Mouse (Mus musculus) C2C12 (cell line): Measurements from ENCODE around the gene Gm28845. TPM values are rescaled to one million over a fixed set of nuclear protein-coding genes. Genes with fewer than 3 reads are reported as not detected.

Source experiments
- H3K27me3 ChIP-seq: one replicate; pipeline ENCODE4 v1.6.1; 2011; ENCODE audit not compliant: control insufficient read depth, insufficient read depth, insufficient read length
- H3K36me3 ChIP-seq: one replicate; pipeline ENCODE4 v1.6.1; 2011; ENCODE audit not compliant: control insufficient read depth, insufficient read depth
- H3K4me3 ChIP-seq: one replicate; pipeline ENCODE4 v1.5.1; 2011; ENCODE audit warnings: mild to moderate bottlenecking, control low read depth; ENCODE audit not compliant: poor library complexity, insufficient read depth, severe bottlenecking
- H3K79me2 ChIP-seq: one replicate; pipeline ENCODE4 v1.6.1; 2011; ENCODE audit not compliant: control insufficient read depth, insufficient read depth
- H3K79me3 ChIP-seq: one replicate; pipeline ENCODE4 v1.6.1; 2011; ENCODE audit warnings: low read depth, control low read depth
- H3ac ChIP-seq: one replicate; pipeline ENCODE3; 2011; ENCODE audit warnings: low read depth; ENCODE audit not compliant: control insufficient read depth, insufficient read length
- CEBPB ChIP-seq: IDR thresholded peaks from one replicate; pipeline ENCODE4 v1.6.1; 2011; ENCODE audit warnings: low read depth, mild to moderate bottlenecking, control low read depth, moderate library complexity
- CTCF ChIP-seq: IDR thresholded peaks from one replicate; pipeline ENCODE4 v1.5.1; 2011; ENCODE audit not compliant: control insufficient read depth, insufficient read depth, insufficient read length
- FOSL1 ChIP-seq: IDR thresholded peaks from one replicate; pipeline ENCODE4 v1.8.0; 2011; ENCODE audit warnings: mild to moderate bottlenecking, low read length; ENCODE audit not compliant: poor library complexity, insufficient read depth, severe bottlenecking
- MAX ChIP-seq: IDR thresholded peaks from one replicate; pipeline ENCODE4 v1.6.1; 2011; ENCODE audit warnings: mild to moderate bottlenecking, control low read depth
- MYOD1 ChIP-seq: IDR thresholded peaks from one replicate; pipeline ENCODE4 v1.6.1; 2011; ENCODE audit warnings: low read depth; ENCODE audit not compliant: control insufficient read depth, insufficient read length
- MYOG ChIP-seq: IDR thresholded peaks from one replicate; pipeline ENCODE4 v1.6.1; 2011; ENCODE audit not compliant: control insufficient read depth, insufficient read length; ENCODE audit errors: extremely low read depth
- USF1 ChIP-seq: IDR thresholded peaks from one replicate; pipeline ENCODE4 v1.6.1; 2011; ENCODE audit warnings: low read depth, mild to moderate bottlenecking, control low read depth, moderate library complexity
- polyA plus RNA-seq: library from polyadenylated mRNA; unstranded; fragments of >200 nt; fragmentation: generic; extraction: Trizol; gene quantifications from one replicate; pipeline ENCODE4 v1.2.1, GENCODE M21; 2012; ENCODE audit warnings: missing spikeins

Gene Gm28845
- polyA plus RNA-seq, 1 experiment, result not detected

- H3K79me2 ChIP-seq, result no peaks in the 10 kb centered on the region
These were observed 28.0 kb upstream of the Gm28845 start for GRCm38 (mm10) chr1:65147326-65147725.

DNA sequence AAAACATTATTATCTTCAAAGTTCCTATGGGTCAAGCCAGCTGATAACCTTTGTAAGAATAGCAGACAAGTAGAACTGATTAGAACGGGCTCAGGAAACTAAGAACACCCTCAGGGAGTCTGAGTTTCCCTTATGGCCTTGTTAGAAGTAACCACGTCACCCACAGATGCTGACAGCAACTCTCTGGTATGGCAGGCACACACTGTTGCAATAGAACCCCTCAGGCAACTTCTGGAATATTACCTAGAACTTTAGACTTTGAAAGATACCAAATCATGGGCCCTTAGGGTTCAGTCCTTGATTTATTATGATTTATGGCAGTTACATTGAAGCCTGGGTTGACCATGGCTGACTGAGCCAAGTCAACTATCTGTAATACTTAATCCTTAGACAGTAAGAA lies 27.2 kb upstream of the Gm28845 start:
- no peak for TF ChIP-seq MYOG
- TF ChIP-seq USF1, result no peak
- no peak for TF ChIP-seq MAX
- no peak for TF ChIP-seq FOSL1
- TF ChIP-seq CEBPB, result no peak
- TF ChIP-seq CTCF, result no peak
- TF ChIP-seq MYOD1, result no peak
- Histone ChIP-seq H3K4me3 (no peak overlapping the region), H3ac (no peak overlapping the region), H3K79me3 (no peaks in the 10 kb centered on the region), H3K79me2 (no peaks in the 10 kb centered on the region), H3K36me3 (no peaks in the 10 kb centered on the region), H3K27me3 (no peaks in the 10 kb centered on the region)

More at GRCm38 (mm10) chr1:65147326-65147725, 28.0 kb upstream of the Gm28845 start:
- Histone ChIP-seq H3ac (no peak overlapping the region), H3K36me3 (no peaks in the 10 kb centered on the region), H3K27me3 (no peaks in the 10 kb centered on the region), H3K79me3 (no peaks in the 10 kb centered on the region), H3K4me3 (no peak overlapping the region)
- TF ChIP-seq USF1, result no peak
- no peak for TF ChIP-seq FOSL1
- TF ChIP-seq MAX, result no peak
- TF ChIP-seq CEBPB, result no peak

GRCm38 (mm10) chr1:65144783-65145182 lies 25.4 kb upstream of the Gm28845 start:
- Histone ChIP-seq H3K27me3 (no peaks in the 10 kb centered on the region), H3K36me3 (no peaks in the 10 kb centered on the region), H3K79me2 (no peaks in the 10 kb centered on the region), H3ac (no peak overlapping the region), H3K79me3 (no peaks in the 10 kb centered on the region), H3K4me3 (no peak overlapping the region)
- TF ChIP-seq CEBPB (no peak), MAX (no peak), USF1 (no peak), CTCF (no peak), FOSL1 (no peak), MYOG (no peak), MYOD1 (no peak)

DNA sequence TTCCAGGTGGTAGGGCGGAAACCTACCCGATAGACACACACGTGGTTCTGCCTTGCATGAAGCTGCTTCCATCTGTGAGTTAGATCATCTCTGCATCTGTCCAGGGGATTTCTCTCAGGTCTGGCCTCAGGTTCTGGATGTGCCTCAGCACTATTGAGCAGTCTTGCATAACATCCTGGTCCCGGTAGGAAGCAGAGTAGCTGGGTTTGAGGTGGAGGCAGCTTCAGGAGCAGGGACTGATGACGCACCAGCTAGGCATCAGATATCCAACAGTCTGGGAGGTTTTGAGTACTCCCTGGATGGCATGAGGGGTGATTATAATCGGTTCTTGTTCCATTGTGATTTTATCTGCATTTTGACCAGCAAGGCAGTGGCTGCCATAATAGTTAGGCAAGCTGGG lies 18.2 kb upstream of the Gm28845 start:
- Histone ChIP-seq H3K27me3 (no peaks in the 10 kb centered on the region), H3K36me3 (no peaks in the 10 kb centered on the region), H3K79me3 (no peaks in the 10 kb centered on the region), H3K79me2 (no peaks in the 10 kb centered on the region), H3K4me3 (no peak overlapping the region), H3ac (no peak overlapping the region)
- TF ChIP-seq FOSL1 (no peak), USF1 (no peak), MYOG (no peak), MYOD1 (no peak), CEBPB (no peak), MAX (no peak), CTCF (no peak)

GRCm38 (mm10) chr1:65132833-65133232 lies 13.5 kb upstream of the Gm28845 start:
- H3K79me3 ChIP-seq, result no peaks in the 10 kb centered on the region
- H3K27me3 ChIP-seq, result no peaks in the 10 kb centered on the region
- H3K79me2 ChIP-seq, result no peaks in the 10 kb centered on the region
- H3K4me3 ChIP-seq, result no peak overlapping the region
- no peaks in the 10 kb centered on the region for H3K36me3 ChIP-seq
- peak; percentile 60 for TF ChIP-seq MYOD1
- TF ChIP-seq MAX, result no peak
- TF ChIP-seq CTCF, result no peak
- H3ac ChIP-seq, result no peak overlapping the region

DNA sequence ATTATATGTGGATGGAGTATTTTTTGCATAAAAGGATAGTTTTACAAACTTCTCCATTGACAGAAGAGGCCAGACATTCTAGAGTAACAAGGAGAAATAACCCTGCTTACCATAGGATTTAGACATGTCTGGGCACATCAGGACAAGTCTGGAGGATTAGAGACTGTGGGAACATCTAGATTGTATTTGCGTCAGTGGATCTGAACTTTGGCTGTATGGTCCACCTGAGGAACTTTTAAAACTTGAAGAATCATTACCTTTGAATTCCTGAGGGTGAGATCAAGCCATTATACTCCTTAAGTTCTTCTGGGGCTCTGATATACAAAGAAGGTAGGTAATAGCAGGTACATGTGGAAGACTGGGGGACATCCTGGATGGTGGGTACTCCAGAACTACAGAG lies 12.3 kb upstream of the Gm28845 start:
- Histone ChIP-seq H3K79me3 (no peaks in the 10 kb centered on the region), H3ac (no peak overlapping the region), H3K4me3 (no peak overlapping the region), H3K27me3 (no peaks in the 10 kb centered on the region), H3K79me2 (no peaks in the 10 kb centered on the region), H3K36me3 (no peaks in the 10 kb centered on the region)
- TF ChIP-seq FOSL1 (no peak), CTCF (no peak), MYOG (no peak)
